Mouse (Mus musculus): ENCODE data around the gene Inpp5a. TPM values are rescaled to one million over a fixed set of nuclear protein-coding genes. Genes with fewer than 3 reads are reported as not detected.
A peak's percentile ranks its signal among the peaks of the same experiment; 100 is the strongest.

Inpp5a gene
- total RNA-seq, 2 experiments from 2014 or later = 45.5 to 46.1 TPM

DNA sequence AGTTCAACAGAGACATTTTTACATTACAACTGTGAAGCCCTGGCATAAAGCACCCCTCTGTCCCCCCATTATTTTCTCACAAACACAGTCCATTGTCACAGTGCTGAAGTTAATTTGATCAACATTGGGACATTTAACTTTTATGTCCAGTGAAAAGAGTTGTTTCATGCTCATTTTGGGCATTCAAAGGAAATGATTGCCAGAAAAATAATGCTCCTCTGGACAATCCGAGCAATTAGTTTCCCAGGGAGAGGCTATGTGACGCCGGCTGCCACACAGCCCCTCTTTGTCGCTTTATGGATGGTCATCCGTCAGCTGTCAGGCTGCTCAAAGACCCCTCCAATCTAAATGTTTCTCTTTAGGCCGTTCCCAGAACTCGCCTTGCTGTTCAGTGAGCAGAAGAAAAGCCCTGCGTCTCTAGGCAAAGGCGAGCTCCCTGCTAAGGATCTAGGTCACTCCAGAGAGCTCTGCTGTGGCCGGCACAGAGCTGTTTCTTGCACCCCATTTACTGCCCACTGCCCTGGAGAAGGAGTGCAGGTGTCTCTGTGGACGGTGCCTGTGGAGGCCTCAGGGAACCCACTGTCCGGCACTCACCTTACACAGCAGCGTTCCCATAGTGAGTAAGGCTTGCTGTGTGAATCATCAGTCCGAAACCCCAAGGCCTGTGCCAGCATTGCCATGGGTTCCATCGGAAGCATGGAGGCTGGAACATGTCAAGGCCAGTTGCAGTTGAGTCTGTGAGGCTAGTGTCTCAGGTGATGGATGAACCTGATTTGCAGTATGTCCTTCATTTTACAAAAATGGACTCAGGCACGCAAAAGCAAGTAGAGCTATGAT lies 141.9 kb downstream of the Inpp5a start:
- no peak for DNase-seq (ENCODE audit: low spot score in 2 of 2)

GRCm38 (mm10) chr7:139531428-139531801 lies 142.5 kb downstream of the Inpp5a start:
- no peak for DNase-seq (ENCODE audit: low spot score in 2 of 2)

DNA sequence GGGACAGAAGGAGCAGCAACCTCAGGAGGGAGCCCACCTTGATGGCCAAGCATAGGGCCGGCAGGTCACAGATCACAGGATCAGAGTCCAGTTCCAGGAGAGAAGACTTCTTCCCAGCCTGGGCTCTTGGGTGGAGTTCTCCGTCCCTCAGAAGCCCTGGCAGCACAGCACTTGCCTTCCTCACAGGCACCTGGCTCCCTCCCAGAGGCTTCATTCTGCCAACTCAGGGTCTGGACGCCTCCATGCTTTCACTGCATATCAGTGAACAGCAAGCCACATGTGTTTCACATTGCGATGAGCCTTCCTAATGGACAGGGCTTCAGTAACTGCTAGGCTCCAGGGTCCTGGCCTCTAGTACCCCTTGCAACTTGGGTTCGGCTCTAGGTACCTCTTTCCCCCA lies 147.4 kb downstream of the Inpp5a start:
- DNase-seq (ENCODE audit: low spot score in 2 of 2) = no peak

- DNase-seq (ENCODE audit: low spot score in 2 of 2) = no peak
Observed at GRCm38 (mm10) chr7:139536831-139537230, 147.9 kb downstream of the Inpp5a start.

DNA sequence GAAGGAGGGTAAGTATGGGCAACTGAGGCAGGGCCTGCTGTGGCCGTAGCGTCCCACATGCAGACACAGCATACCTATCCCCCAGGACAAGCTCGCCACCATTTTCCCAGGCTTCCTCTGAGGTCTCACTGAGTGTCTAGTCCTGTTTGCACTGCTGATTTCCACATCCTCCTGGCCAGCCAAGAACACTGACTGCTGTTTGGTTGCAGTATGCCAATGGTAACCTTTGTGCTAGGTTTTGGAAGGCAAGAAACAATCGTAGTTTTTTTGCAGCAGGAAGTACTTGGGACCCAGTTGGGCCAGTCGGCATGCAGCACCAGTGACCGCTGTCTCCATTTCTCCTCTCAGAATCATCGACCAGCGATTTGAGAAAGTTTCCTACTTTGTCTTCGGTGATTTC lies 148.9 kb downstream of the Inpp5a start:
- DNase-seq (ENCODE audit: low spot score in 2 of 2) = no peak

DNA sequence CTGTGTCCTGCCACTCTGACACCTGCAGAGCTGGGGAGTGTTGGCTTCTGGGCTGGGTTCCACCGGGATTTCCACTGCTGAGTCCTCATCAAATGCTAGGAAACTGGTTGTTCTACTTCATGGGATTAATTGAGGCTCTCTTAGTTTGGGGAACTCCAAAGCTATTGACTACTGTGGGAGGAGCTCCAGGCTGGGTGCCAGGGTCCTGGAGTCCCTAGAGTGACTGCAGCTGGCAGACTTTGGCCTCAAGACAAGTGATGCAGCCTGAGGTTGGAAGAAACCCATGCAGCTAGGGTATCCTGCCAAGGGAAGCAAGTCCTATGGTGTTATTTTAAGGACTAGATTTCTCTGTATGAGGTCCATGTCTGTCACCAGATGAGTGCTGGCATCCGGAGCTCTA lies 149.6 kb downstream of the Inpp5a start:
- DNase-seq (ENCODE audit: low spot score in 2 of 2) = peak in 1 of 2 experiments; percentile 38

DNA sequence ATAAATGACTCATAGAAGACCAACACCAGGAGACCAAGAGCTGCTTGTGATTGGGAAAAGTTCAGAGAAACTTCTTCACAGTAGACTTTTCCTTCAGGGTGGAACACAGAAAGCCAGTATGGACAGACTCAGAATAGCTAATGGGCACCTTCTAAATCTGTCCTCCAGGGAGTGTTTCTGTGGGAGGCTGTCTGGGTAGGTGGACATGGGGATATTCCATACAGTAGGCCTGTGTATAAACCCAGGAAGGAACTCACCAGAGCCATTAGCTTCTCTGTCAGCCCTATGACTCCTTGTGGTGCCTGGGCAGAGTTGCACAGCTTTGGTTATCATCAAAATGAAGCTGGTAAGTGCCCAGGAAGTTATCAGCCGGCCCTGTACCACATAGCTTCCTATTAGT lies 151.7 kb downstream of the Inpp5a start:
- DNase-seq (ENCODE audit: low spot score in 2 of 2) = no peak

GRCm38 (mm10) chr7:139541422-139541821 lies 152.5 kb downstream of the Inpp5a start:
- no peak for DNase-seq (ENCODE audit: low spot score in 2 of 2)

DNA sequence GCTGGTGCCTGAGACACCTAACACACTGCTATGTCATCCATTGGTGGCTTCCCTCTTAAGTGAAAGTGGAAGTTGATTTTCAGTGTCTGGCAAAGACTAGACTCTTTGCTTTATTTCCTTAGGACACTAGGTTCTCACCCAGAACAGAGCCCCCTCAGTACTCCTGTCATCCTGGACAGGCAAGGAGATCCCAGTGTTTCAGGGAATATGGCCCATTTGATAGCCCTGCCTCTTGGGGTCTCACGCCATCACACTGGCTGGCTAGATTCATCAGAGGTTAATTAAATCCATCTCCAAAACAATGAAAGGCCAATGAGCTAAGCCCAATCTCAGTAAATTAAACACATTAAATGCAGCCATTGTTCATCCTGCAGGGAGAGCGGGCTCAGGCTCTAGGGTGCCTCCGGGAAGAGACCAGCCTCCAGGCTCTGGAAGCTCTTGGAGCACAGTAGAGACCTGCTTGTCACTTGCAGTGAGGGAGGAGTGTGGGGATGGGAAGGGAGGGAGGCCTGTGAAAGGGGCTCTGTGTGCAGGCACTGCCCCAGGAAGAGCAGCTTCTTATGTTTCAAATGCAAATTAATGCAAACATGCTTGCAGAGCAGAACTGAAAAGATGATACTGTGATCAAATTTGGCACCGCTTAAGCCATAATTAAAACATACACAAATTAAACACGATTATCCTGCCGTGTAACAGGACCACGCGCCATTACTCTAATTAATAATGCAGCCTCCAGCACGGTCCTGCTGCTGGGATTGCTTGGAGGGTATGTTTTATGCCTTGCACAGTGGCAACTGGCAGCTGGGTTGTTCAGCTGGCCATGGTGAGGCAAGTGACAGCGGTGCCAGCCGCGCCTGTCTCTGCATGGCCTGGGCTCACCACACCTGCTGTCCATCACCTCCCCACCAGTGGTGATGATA lies 156.1 kb downstream of the Inpp5a start:
- peak in 1 of 2 experiments; percentile 53 for DNase-seq (ENCODE audit: low spot score in 2 of 2)

GRCm38 (mm10) chr7:139547325-139547724 lies 158.4 kb downstream of the Inpp5a start:
- DNase-seq (ENCODE audit: low spot score in 2 of 2) = no peak

DNA sequence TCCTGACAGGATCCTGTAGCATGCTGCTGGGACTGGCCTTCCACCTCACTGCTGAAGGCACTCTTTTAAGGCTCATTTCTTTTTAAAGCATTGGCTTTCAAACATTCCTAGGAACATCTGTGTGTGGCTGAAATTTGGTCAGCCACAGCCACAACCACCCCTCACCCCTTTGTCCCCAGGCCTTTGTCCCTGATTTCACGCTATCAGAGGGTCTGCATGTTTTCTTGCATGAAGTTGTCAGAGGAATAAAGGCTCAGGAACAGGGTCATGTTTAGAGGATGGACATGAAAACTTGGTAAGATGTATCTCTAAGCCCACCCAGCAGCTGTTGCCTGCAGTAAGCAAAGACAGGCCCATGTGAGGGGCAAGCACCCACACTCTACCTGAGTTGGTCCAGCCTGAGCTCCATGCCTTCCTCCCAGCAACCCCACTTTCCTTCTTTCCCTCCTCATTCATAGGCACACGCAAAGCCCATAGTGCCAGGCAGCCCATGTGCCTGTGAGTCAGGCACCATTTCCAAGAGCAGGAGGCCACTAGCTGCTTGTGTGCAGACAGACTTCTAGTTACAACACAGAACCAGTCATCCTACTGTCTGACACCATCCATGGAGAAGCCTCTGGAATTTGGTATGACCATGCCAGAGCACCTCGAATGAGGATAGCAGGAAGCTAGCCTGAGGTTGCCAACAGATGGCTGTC lies 161.3 kb downstream of the Inpp5a start:
- no peak for DNase-seq (ENCODE audit: low spot score in 2 of 2)

GRCm38 (mm10) chr7:139551519-139551918 lies 162.6 kb downstream of the Inpp5a start:
- DNase-seq (ENCODE audit: low spot score in 2 of 2) = no peak

- no peak for DNase-seq (ENCODE audit: low spot score in 2 of 2)
Observed at GRCm38 (mm10) chr7:139556331-139556730, 167.4 kb downstream of the Inpp5a start.

DNA sequence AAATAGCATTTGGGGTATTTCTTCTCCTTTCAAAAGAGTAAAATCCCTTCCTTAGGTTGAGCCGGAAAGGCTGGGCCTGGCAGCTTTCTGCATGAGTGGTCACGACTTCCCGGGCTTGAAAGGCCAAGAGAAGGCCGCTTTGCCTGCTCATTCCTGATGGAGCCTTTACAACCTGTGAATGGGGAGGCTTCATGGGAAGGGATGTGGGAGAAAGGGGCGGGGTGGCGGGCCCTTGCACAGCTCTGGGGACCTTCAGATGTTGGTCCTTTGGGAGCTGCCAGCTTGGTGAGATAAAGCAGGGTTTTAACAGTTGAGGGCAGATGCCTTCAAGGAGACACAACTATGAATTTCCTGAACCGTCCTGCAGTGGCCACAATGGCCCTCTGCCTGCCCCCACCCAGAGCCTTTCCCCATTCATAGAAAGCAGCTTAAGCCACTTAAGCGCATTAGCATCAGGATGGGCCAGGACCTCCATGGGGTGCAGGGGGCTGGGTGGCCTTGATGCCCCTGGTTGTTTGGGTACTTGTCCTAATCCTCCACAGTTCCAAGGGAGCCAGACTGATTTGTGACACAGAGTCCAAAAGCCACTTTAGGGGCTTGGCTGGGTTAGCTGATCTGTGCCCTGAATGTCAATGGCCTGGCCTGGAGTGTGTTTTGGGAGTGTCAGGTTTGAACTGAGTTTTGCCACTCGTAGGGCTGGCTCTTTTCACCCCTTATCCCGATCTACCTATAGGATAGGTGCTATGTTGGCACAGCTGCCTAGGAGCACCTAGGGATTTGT lies 168.0 kb downstream of the Inpp5a start:
- DNase-seq (ENCODE audit: low spot score in 2 of 2) = no peak

DNA sequence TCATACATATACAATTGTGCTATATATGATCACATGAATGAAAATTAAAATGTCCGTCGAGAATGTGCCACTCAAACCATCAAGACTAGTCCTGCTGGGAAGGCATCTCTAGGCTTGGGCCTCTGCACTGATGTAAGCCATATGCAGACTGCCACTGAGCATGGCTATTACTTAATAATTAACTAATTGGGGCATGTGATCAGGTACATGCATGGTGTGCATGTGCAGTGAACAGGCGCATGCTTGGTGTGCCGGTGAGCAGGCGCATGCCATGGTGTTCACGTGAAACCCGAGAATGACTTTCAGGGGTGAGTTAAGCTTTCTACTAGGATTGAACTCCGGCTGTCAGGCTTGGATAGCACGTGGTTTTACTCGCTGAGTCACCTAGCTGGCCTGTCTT lies 170.8 kb downstream of the Inpp5a start:
- no peak for DNase-seq (ENCODE audit: low spot score in 2 of 2)

- no peak for DNase-seq (ENCODE audit: low spot score in 2 of 2)
Observed at GRCm38 (mm10) chr7:139563425-139563824, 174.5 kb downstream of the Inpp5a start.

DNA sequence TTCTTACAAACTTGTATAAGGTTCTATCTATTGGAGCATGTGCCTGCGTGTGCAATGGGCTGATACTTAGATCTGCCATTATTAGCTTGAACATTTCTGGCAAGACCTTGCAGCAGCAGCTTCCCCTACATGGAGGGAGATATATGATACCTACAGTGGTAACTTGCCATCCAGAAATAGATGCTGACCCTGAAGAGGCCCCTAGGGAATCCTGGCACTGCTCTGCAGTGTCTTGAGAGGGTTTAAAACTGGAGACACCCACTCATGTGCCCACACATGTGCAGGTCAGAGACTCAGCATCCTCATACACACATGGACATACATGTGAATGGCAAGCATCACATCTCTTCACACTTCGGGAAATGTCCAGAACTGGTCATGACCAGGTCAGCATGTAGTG lies 175.3 kb downstream of the Inpp5a start:
- DNase-seq (ENCODE audit: low spot score in 2 of 2) = no peak

- DNase-seq (ENCODE audit: low spot score in 2 of 2) = no peak
Observed at GRCm38 (mm10) chr7:139565998-139566397, 177.1 kb downstream of the Inpp5a start.

GRCm38 (mm10) chr7:139566533-139566932 lies 177.6 kb downstream of the Inpp5a start:
- DNase-seq (ENCODE audit: low spot score in 2 of 2) = no peak

DNA sequence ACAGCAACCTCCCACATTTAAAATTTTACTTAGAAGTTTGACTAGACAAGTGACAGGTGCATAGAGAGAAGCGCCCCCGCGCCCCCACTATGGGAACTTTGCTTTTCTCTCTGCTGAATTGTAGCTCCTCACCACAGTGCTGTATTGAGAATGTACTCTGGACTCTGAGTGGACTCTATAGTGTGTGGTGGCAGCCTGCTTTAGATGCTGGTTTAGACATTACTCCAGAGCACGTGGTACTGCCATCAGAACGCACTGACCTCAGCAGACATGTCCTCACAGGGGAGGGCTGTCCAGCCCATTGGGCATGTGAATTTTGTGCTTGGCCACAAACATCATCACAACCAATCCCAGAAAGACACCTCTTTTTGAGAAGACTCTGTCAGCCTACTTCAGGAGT lies 181.9 kb downstream of the Inpp5a start:
- DNase-seq (ENCODE audit: low spot score in 2 of 2) = no peak

DNA sequence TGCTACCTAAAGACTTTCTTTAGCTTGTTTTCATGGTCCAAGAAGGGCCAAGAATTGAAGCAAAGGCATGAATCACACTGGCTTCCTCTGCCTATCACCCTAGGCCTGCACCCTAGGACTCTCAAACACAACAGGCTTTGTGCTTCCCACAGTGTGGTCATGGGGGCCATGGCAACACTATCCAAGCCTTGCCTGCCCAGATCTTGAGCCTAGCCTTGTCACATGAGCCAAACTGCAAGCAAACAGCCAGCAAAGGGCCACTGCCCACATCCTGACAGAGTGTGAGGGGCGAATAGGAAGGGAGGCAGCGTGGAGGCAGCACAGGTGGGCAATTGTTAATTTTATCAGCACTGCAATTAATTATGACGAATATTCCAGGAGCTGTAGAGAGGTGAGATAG lies 183.8 kb downstream of the Inpp5a start:
- no peak for DNase-seq (ENCODE audit: low spot score in 2 of 2)
